Mouse (Mus musculus): Measurements from ENCODE around the gene Vps25.

Vps25 gene

DNA sequence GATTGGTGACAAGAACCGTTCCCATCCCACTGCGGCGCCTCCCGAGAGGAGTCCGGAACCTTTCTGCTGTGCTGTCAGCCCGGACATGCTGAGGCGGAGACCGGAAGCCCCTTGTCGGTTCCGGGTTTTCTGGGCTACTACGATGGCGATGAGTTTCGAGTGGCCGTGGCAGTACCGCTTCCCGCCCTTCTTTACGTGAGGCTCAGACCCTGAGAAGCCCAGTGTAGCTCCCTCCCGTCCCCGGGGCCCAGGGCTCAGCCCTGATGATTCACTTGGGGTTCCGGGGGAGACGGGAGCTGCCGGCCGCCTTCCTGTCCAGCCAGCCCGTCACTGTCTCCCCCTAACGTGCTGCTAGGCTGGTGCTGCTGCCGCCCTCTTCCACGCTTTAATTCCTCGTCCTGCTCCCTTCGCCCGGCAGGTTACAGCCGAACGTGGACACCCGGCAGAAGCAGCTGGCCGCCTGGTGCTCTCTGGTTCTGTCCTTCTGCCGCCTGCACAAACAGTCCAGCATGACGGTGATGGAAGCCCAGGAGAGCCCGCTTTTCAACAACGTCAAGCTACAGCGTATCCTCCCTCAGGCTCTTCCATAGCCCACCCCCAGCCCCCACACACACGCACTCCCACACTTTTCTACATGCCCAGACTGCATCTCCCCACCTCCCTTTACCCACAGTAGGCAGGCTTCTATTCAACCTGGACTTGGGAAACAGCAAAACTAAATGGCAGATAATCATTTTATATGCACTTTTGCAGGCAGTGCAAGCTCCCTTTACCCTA lies at the start of gene Vps25:
Gene Vps25 (plus strand): TSS at position 95 of the 777 bp plus-strand sequence.
- no peak for DNase-seq (ENCODE audit: low spot score)

DNA sequence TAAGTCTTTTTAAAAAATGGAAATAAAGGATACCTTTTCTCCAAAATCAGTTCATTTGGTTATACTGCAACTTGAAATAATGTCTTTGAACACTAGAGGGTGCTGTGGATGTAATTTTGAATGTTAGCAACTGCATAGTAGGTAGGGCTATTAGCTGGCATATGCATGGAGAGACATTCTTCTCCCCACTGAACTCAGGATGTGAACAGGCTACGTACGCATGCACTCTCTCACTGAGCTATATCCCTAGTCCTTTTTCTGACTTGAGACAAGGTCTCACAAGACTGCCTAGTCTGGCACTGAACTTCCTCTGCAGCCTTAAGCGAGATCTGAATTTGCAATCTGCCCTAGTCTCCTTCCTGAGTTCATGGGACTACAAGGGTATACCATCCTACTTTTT lies 41.5 kb upstream of the Vps25 start:
- DNase-seq (ENCODE audit: low spot score) = no peak

DNA sequence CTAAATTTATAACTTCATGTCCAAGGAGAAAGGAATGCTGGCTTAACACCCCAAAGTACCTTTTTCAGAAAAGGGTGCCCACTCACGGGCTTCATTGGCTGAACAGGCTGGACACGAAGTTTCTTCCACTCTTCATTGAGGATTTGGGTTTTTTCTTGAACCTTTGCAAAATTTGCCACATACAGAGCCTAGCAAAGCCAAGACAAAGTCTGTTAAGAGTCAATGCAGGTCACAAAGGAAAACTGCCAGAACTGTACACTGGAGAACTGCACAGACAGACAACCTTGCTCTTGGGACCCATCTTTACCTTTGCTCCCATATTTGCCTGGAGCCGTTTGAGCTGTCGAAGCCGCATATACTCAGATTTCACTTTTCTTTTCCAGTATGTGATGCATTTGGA lies 36.6 kb upstream of the Vps25 start:
- DNase-seq (ENCODE audit: low spot score) = no peak

DNA sequence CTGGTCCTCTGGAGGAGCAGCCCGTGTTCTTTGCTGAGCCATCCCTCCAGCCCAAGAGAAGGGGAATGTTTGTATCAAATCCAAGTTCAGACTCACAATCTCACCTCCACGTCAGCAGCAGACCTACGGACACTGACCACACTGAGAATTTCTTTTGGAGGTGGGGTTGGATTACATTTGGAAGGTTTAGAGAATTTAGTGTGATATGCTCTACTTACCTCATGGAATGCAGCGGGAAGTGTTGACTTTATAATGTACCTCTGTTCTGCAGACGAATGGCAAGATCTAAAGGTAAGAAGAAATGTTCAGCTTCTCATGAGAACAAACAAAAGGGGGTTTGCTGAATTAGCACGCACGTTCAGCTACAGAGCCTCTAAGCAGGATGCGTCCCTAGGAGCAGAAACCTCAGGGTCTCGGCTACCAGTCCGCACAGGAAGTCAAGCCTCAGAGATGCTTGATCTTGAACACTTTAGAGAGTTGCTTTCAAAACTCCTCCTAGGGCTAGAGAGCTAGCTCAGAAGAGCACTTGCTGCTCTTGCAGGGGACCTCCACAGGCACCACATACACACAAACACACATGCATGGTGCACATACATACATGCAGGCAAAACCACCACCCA lies 35.0 kb upstream of the Vps25 start:
- DNase-seq (ENCODE audit: low spot score) = no peak

DNA sequence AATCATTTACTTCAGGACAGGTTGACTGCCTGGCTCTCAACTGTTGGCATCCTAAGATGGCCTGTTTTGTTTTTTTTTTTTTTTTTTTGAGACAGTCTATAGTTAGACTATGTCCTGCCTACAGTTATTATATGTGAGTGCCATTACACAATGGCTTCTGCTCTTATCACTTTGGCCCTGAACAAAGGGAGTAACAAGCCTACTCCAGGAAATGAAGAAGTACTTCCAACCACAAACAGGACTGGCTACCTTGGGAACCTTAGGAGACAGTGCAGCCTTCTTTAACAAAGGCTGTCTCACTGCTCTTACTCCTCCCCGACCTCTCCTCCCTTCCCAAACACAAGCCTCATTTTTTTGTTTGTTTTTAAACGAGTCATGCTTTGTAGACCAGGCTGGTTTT lies 32.7 kb upstream of the Vps25 start:
- no peak for DNase-seq (ENCODE audit: low spot score)

DNA sequence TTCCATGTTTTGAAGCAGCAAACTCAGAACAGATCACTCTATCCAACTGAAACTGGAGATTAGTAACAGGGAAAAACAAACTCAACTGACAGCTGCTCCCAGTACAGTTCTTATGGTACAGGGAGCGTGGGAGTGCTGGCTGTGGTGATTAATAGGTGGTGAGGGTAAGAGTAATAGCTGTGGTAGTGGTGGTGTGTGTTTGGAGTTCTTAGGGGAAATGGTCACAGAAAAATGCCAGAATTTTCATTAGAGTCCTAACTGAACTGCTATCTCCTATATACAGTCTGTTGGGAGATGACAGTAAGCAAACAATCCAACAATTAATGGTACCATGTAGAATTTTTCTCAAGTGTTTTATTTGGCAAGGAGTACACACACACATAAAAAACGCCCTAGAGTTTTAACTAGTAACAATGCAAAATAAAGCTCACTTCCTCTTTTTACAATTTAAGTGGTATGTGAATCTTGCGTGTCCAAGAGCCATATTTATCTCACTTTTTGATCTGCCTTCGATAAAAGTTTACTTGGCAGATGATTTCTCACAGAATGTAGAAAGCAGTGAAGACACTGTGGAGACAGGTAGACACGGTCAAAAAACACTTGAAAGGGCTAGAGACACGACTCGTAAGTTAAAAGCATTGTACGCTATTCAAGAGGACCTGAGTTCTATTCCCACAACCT lies 32.1 kb upstream of the Vps25 start:
- no peak for DNase-seq (ENCODE audit: low spot score)

DNA sequence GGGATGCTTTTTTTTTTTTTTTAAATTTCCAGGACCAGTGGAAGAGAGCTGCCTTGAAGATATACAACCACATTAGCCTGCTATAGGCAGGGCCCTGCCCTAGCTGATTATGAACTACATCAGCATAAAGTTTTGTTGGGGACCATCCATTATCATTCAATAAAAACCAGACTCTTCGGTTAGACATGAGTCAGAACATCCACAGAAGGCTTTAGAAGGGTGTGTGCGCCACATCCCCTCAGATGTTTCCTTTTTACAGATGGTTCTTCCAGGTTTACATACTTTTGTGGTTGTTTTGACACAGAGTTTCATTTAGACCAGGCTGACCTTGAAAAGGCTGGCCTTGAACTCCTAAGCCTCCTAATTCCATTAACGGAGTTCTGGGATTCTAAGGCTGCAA lies 29.2 kb upstream of the Vps25 start:
- DNase-seq (ENCODE audit: low spot score) = no peak

DNA sequence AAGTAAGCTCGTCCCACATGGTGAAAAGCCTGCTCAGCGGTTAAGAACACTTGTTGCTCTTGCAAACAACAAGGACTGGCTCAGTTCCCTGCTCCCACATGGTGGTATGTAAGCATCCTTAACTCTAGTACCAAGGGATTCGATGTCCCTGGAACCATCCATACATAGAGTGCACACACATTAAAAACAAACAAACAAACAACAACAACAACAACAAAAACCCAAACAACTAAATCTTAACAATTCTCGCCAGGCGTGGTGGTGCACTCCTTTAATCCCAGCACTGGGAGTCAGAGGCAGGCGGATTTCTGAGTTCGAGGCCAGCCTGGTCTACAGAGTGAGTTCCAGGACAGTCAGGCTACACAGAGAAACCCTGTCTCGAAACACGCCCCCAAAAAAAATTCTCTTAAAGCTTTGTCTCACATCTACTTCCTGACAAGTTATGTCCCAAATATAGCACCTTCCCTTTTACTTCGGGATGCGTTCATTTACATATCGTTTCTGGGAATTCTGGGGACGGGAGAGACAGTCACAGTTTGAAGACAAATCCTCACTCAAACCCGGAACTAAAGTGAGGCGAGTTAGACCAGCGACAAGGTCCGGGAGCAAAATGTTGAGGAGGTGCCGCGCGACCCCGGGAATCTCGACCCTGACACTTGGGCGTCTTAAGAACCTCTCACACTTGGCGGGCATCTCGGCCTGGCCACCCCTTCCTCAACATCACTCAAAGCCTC lies 28.0 kb upstream of the Vps25 start:
- no peak for DNase-seq (ENCODE audit: low spot score)

DNA sequence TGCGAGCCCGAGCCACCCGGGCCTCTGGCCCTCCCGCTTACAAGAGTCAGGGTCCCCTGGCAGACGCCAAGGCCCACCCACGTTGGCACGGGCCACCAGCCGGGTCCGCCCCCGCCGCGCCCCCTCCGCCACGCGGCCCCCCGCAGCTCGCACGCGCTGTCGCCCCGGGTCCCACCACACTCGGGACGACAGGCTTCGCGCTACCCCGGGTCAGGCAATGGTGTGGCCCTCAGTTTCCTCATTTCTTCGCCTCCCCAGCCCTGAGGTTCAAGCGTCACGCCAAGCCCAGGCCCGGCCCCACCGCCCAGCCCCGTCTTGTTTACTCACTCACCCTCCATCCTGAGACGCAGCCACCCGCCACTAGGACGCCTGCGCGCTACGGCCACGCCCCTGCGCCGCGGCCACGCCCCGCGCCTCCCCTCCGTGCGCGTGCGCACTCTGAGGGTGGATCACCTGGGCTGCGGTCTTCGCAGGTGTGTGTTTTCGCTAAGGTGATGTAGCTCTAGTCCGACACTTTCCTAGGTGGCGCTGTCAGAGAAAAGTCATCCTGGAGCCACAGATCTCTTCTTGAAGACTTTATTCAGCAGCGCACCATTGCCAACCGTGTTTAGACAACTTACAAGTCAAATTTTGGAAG lies 27.3 kb upstream of the Vps25 start, which contains the start of gene Ezh1:
Gene Ezh1 (minus strand): TSS at position 399 of the 637 bp plus-strand sequence.
- peak; percentile 54 for DNase-seq (ENCODE audit: low spot score)

DNA sequence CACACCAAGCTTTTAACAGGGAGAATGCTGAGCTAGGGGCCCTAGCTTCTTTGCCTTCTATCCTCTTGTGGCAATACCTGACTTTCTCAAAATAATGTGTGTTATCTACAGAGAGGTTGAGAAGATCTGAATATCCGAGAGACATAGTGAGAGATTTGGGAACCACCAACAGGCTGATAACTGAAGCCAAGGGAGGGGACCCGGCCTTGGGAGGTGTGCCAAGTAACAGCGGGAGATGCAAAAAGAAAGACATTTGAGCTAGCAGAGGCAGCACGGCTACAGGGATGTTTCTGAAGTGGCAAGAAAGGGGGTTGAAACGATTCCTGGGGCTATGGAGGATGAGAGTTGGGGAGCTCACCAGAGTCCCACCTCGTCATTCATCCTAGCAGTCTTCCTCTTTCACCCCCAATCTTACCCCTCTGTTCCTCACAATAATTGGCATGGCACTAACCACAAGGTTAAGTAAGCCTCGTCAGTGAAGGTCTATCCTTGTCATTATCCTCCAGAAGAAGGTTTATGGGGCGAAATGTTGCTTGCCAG lies 24.1 kb upstream of the Vps25 start:
- DNase-seq (ENCODE audit: low spot score) = no peak

DNA sequence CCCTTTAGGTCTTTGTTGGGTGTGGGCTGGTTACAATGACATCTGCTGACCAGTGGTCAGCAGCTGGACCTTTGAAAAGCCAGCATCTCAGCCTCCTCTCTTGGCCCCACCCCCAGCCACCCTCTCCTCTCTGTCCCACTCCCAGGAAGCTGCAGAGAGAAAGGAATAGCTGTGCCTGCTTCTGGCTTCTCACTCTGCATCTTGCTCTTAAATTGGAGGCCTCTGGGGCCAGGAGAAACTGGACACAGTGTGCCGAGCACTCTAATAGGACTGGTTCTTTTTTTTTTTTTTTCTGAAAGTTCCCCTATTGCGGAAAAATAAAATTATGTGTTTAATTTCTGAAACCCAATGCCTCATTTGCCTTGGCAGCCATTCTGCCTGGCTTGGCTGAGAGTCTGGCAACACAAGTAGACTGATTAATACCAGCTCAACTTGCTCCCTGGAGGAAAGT lies 23.4 kb upstream of the Vps25 start:
- DNase-seq (ENCODE audit: low spot score) = no peak

DNA sequence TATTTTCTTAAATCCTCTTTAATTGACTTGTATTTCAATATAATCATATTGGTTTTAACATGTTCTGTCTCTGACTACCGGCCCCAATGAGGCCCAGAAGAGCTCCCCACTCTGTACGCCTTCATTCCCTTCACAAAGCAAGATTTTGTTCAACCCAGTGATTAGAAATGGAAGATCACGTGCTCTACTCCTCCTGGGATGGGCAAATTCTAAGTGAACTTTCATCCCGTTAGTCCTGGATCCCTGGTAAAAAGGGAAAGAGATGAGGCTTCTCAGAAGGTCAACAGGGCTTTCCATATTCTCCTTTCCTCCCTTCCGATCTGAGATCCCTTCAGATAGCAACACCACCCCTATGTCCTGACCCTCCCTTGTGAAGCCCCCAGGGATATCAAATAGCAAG lies 23.0 kb upstream of the Vps25 start:
- DNase-seq (ENCODE audit: low spot score) = no peak

DNA sequence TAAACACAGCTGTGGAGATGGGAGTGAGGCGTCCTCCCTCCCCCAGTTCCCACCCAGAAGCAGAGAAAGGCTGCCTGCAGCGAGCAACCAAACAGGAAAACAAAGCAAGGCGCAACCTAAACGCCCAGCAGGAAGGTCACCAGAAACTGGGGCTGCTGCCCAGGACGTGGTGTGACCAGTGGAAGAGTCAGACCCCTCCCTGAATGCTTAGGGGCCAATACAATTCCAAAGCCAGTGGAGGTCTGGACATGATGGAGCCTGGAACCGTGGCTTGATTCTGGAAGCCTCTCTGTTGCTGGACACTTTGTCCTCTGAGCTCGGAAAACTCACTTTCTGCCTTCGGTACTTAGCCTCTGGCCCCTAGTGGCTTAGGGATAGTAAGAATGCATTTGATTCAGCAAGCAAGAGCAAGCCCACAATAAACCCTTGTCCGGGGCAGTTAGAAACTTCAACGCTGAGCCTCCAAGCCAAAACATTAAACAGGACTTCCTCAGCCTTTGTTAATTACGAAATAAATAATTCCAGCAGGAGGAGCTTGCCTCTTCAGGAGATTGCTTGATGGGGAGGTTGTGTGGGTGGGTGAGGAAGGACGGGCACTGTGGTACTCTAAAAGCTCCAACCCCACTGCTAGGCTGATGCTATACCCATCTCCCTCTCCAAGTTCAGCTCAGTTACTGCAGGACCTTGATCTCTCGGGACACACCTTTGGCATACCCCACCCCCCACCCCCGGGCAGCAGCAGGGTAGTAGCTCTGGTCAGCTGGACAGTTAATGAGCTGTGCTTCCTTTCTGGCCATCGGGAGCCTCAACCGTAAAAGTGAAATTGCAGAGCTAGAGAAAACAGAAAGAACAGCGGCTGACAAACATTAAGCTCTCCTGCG lies 22.3 kb upstream of the Vps25 start:
- no peak for DNase-seq (ENCODE audit: low spot score)

DNA sequence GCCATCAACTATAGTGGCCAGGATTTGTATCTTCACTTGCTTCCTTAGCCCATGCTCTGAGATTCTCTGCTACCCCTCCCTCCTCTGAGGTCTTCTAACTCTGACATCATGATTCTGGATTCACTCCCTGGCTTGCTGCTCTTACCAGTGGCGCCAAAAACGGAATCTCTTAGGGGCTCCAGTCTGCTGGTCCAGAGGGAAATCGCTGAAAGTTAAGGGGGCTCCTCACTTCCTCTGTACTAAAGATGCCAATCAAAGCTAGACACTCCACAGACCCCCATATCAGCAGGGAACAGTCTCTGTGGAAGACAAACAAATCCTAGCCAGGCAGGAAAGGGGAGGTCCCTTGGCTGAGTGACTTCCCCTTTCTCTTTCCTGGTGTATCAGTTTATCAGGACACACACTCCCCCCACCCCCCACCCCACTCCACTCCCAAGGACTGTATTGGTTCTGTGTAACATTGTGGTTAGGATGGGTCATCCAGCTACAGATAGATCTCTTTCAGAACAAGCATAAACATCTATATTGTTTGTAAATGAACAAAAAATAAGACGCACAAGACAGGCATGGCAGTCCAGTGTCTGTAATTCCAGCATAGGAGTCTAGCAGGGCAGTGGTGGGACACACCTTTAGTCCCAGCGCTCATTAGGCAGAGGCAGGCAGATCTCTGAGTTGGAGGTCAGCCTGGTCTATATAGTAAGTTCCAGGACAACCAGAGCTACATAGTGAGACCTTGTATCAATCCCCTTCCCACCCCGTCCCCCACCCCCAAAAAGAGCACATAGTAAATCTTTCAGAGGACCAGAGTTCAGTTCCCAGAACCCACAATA lies 21.3 kb upstream of the Vps25 start:
- no peak for DNase-seq (ENCODE audit: low spot score)

DNA sequence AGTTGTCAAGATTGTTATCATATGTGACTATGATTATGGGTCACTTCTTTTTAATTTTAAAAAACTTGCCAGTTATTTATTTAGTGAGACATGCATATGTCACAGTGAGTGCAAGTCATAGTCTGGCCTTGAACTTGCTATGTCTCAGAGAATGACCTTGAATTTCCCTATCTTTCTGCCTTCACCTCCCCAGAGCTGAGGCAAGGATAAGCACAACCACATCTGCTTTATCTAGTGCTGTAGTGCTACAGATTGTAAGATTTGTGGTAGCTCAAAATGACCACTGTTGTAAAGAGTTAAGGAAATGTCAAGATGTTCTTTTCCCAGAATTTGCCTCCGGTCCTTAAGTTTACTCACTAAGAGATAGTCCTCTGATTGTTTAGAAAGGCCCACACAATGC lies 20.3 kb upstream of the Vps25 start:
- no peak for DNase-seq (ENCODE audit: low spot score)

DNA sequence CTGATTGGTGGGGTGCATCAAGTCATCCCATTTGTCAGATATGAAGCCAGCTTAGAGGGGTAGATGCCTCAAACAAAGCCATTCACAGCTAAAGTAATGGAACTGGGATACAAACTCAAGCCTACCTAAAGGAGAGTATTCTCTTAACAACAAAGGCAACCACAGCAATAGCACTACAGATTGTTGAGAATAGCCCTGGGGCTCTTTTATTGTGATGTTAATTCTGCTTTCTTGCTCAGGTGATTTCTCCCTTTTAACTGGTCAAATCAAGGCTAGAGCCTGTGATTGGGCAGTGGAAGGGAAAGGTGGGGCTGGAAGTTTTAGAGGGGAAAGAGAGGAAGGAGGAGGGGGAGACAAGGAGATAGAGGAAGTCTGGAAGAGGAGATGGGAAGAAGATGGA lies 19.4 kb upstream of the Vps25 start:
- no peak for DNase-seq (ENCODE audit: low spot score)

DNA sequence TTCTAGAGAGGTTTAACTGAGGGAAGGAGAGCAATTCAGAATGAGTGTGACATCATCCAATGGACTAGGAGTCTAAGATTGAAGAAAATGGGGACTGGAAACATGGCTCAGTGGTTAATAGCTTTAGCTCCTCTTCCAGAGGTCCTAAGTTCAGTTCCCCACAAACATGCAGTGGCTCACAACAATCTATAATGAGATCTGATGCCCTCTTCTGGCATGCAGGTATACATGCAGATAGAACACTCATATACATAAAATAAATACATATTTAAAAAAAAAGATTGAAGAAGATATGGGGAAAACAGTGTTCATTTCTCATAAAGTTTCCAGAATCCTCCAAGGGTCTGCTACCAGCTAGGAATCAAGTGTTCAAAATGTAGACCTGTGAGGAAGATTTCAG lies 18.1 kb upstream of the Vps25 start:
- DNase-seq (ENCODE audit: low spot score) = no peak

DNA sequence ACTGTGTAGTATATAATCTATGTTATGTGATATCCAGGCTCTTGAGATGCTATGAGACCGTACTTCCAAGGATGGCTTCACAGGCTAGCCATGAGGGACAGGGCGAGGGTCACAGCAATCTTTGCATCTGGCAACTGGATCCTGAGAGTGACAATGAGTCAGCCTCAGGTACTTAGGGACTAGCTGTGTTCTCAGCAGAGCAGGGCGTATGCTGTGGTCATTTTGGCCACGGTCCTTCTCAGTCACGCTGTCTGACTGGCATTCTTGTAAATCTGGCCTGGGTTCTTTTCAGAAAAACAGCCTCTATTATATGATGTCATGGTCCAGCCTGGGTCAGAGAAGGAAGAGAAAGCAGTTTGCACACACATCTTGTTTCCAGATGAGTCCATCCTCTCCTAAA lies 16.7 kb upstream of the Vps25 start:
- DNase-seq (ENCODE audit: low spot score) = no peak

DNA sequence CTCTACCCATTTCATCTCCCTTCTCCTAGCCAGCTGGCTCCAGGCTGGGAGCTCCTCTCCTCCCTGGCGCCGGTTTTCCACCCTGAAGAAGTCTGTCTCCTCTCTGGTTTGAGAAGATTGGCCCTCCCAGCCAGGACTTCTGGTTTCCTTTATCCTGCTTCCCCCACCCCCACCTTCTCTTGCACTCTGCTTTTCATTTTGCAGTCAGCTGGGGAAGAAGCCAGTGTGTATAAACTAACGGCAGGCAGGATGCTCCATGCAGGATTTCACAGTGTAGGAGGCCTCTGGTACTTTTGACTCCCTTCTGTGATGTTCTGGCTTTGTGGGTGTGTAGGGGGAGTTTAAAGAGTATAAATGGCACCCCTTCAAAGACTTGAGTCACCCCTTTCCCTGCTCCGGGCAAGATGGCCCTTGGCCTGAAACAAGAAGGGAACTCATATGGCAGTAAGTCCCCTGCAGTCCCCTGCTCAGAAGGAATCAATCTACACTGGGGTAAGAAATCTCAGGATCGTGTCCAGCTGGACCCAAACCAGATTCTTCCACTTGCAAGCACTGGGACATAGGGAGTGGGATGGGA lies 15.3 kb upstream of the Vps25 start:
- DNase-seq (ENCODE audit: low spot score) = no peak
